Mouse (Mus musculus) embryonic facial prominence, embryonic 12.5 days (tissue): ENCODE data around the gene Asxl1. TPM values are rescaled to one million over a fixed set of nuclear protein-coding genes. Genes with fewer than 3 reads are reported as not detected.
A peak's percentile ranks its signal among the peaks of the same experiment; 100 is the strongest.
"Not testable (repeated sequence)": the region's sequence is repeated elsewhere in the genome, so short reads cannot be mapped to it uniquely, and the experiment has no call there.

Experiments
- ATAC-seq: fragments of 200-750 bp; cut with Nextera tagmentation; 2 replicates; pipeline ENCODE4 v1.8.0; 2017; ENCODE audit not compliant: insufficient number of reproducible peaks, insufficient read depth, low FRiP score, low TSS enrichment
- H3K27ac ChIP-seq: fragments of 300-500 bp; sonication (generic); 2 replicates; pipeline ENCODE4 v1.5.1; 2016; ENCODE audit warnings: mild to moderate bottlenecking
- H3K27me3 ChIP-seq: fragments of 300-500 bp; sonication (generic); 2 replicates; pipeline ENCODE4 v1.6.1; 2016; ENCODE audit warnings: mild to moderate bottlenecking, moderate library complexity
- H3K36me3 ChIP-seq: fragments of 300-500 bp; sonication (generic); 2 replicates; pipeline ENCODE4 v1.6.1; 2016; ENCODE audit warnings: mild to moderate bottlenecking
- H3K4me1 ChIP-seq: fragments of 300-500 bp; sonication (generic); 2 replicates; pipeline ENCODE4 v1.6.1; 2016
- H3K4me2 ChIP-seq: fragments of 300-500 bp; sonication (generic); replicated peaks from 2 replicates; pipeline ENCODE4 v1.6.1; 2016; ENCODE audit warnings: mild to moderate bottlenecking, moderate library complexity
- H3K4me3 ChIP-seq: fragments of 300-500 bp; sonication (generic); 2 replicates; pipeline ENCODE4 v1.5.1; 2016; ENCODE audit warnings: mild to moderate bottlenecking
- H3K9ac ChIP-seq: fragments of 300-500 bp; sonication (generic); 2 replicates; pipeline ENCODE4 v1.6.1; 2016; ENCODE audit warnings: mild to moderate bottlenecking, moderate library complexity
- H3K9me3 ChIP-seq: fragments of 300-500 bp; sonication (generic); 2 replicates; pipeline ENCODE4 v1.6.1; 2016; ENCODE audit warnings: mild to moderate bottlenecking, moderate library complexity
- WGBS: fragments of 180-500 bp; shearing (Covaris S2); methylation state at CpG from one replicate; pipeline ENCODE4 v1.1.7; 2016; 5-methylcytosine and 5-hydroxymethylcytosine counted together
- polyA plus RNA-seq: library from polyadenylated mRNA; unstranded; fragments of >200 nt; fragmentation: Nextera tagmentation; extraction: Ambion mirVana; gene quantifications from 2 replicates; pipeline ENCODE4 v1.2.1, GENCODE M21; 2016

The Asxl1 gene
- polyA plus RNA-seq, 1 experiment from 2014 or later, result 19.1 TPM

DNA sequence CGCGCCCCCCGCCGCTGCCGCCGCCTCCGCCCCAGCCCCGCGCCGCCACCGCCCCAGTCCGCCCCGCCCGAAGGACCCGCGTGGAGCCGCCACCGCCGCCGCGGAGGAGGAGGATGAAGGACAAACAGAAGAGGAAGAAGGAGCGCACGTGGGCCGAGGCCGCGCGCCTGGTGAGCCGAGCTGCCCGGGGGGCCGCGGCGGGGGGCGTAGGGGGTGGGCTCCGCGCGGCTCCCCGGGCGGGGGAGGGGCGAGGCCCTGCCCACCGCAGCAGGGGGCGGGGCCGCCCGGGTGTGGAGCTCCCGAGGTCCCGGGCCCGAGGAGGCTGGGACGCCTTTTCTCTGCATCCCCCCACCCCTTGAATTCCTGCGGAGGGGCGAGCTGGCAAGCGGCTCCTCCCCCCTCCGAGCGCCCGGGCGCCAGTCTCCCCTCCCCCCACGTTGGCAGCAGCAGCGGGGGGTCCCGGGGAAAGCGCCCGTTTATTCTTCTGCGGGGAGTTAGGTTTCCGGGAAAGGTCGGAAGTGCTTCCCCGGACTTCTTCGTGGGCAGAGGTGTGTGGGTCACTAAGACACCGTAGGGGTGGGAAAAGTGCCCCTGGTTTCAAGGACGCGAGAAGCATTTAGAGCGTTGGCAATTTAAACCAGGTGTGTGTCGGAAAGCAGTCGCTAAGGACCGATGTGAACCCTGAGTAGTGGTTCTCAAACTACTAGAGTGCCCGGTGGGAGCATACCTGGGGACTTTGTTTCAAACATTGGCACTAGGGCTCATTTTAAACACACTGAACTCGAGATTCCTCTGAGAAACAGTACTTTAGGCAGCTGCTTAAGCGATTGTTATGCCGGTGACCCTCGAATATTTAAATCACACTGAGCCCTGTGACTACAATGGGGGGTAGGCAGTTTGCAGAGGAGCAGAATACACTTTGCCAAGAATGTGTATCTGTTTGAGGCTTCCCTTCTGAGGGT, 873 bp downstream of the Asxl1 start:
- under 1% methylated on average over 50 of the region's 76 CpGs for WGBS
- Histone ChIP-seq H3K4me3 (peak overlapping the region; percentile 76), H3K36me3 (0 out of 2 replicates have a peak, but pooled peaks cover 5% of the 10 kb centered on the region), H3K9me3 (no peaks in the 10 kb centered on the region), H3K27me3 (no peaks in the 10 kb centered on the region), H3K27ac (peak overlapping the region; percentile 99), H3K9ac (peak overlapping the region; percentile 97), H3K4me1 (peaks cover 31% of the 10 kb centered on the region), H3K4me2 (peak overlapping the region; percentile 68)
- ATAC-seq, result peak; percentile 45; the same call in 1 of the 2 replicates

DNA sequence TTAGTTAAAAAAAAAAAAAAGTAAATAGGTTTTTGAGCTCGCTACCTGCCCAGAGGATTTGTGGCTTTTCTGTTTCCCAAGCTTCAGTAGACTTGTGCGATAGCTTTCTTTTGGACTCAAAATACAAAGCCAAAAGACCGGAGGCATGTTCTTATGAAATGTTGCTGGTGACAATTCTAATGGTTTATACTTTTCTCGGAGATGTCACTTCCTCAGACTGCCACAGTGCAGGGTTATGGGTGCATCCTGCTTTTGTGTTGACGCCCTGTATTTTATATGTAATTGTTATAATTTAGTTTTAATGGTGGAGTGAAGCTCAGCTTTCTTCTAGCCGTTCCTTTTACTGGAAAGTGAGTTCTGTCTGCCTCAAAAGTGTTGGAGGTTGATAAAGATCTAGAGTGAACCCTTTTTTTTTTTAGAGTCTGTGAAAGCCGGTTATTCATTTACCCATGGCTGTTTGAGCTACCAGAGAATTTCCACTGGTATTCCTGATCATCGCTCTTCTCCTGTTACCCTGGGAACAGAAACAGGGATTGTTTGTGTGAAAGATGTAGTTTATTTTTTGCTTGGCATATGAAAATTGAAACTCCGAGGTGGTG, 1.7 kb downstream of the Asxl1 start:
- Histone ChIP-seq H3K4me2 (peak overlapping the region; percentile 68), H3K27me3 (no peaks in the 10 kb centered on the region), H3K4me3 (peak overlapping the region; percentile 76), H3K36me3 (peaks cover 4% of the 10 kb centered on the region; the same call in 1 of the 2 replicates), H3K9me3 (no peaks in the 10 kb centered on the region), H3K27ac (peak overlapping the region; percentile 99), H3K9ac (peak overlapping the region; percentile 97; the same call in 1 of the 2 replicates), H3K4me1 (peaks cover 31% of the 10 kb centered on the region)
- no peak for ATAC-seq
- 6% methylated on average over 9 of the region's 9 CpGs for WGBS

DNA sequence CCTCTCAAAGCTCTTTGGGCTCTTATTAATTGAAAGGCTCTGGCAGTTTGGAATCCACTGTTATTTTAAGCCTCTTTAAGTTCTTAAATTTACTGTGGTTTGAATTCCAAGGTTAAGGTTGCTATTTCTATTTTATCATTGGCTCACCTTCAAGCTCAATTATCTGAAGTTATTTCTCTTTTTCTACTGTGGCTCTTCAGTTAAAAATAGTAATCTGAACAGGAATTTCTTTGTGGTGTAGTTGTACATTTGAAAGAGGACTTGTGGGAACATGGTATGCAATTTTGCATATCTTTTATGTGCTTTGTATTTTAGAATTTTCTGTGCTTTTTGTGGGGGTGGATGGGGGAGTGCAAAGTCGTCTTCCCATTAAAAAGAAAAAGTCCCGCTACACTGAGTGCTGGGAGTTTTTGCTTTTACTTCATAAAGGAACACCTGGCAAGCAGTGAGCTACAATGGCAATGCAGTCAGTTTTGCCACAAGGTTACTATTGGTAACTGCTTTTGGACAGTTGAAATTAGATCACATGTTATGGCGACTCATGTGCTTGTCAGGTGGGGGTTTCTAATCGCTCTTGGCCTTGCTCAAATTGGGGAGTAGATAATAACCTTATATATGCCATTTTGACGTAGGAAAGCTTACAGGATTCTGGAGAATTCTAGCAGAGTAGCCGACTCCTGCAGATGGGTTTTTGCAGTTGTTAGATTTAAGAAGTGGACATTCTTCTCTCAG, 2.6 kb downstream of the Asxl1 start:
- WGBS, result 51% methylated on average over 6 of the region's 6 CpGs
- Histone ChIP-seq H3K4me2 (peak overlapping the region; percentile 68), H3K27me3 (no peaks in the 10 kb centered on the region), H3K9ac (no peak overlapping the region), H3K4me1 (peaks cover 31% of the 10 kb centered on the region), H3K36me3 (peaks cover 9% of the 10 kb centered on the region), H3K9me3 (no peaks in the 10 kb centered on the region), H3K27ac (no peak overlapping the region), H3K4me3 (peak overlapping the region; percentile 76)
- ATAC-seq, result no peak

DNA sequence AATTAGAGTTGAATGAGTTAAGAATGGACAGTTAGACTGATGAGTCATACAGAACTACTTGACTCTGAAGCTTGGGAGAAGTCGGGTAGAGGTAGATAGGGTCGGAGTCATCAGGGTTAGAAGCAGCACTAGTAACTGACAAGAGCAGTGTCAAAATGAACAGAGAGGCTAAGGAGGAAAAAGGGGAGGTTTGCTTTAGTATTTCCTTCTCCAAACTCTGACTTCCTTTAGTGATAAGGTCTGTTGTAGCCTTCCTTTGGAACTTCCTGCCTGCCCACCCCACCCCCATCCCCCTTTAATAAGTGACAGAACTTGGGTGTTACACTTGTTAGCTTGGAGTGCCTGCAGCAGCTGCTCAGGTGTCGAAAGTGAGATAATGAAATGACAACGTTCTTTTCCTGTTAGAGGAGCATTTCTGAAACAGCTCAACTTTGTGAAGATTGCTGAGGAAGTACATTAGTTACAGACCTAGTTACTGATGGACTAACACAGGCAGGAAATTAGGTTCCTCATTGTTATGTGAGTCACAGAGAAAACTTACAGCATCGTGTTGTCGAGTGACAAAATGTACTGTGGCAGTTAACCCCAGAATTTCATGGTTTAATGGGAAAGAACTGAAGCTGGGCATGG, 5.0 kb downstream of the Asxl1 start:
- H3K9me3 ChIP-seq, result no peaks in the 10 kb centered on the region
- H3K4me3 ChIP-seq, result no peak overlapping the region
- no peak overlapping the region for H3K27ac ChIP-seq
- peaks cover 27% of the 10 kb centered on the region for H3K36me3 ChIP-seq
- H3K9ac ChIP-seq, result no peak overlapping the region
- 0 out of 2 replicates have a peak overlapping the region, but pooled peaks have one; percentile 10 for H3K4me2 ChIP-seq
- 41% methylated on average over 6 of the region's 6 CpGs for WGBS
- no peaks in the 10 kb centered on the region for H3K27me3 ChIP-seq
- ATAC-seq, result no peak
- H3K4me1 ChIP-seq, result peaks cover 26% of the 10 kb centered on the region

DNA sequence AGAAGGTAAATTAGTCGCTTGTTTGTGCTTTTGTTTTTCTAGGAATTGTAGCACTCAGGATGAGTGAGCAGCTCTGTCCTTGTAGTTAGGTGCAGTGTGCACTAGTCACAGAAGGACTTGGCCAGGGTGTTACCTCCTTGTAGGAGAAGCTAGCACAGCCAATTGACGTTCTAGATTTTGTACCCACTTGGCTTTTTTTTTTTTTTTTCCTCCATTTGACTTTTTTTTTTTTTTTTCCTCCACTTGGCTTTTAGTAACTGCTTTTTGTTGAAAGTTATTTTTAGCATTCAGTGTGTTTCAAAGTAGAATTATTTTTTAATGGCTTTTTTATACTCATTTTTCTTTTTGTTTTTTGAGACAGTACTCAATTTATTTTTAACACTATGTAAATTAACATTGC, 9.0 kb downstream of the Asxl1 start:
- H3K9me3 ChIP-seq, result no peaks in the 10 kb centered on the region
- H3K9ac ChIP-seq, result no peak overlapping the region
- no peak overlapping the region for H3K27ac ChIP-seq
- H3K27me3 ChIP-seq, result no peaks in the 10 kb centered on the region
- ATAC-seq, result no peak
- H3K4me2 ChIP-seq, result no peak overlapping the region
- 96% methylated on average over 2 of the region's 2 CpGs for WGBS
- no peak overlapping the region for H3K4me3 ChIP-seq
- peaks cover 13% of the 10 kb centered on the region for H3K4me1 ChIP-seq
- peaks cover 62% of the 10 kb centered on the region for H3K36me3 ChIP-seq

DNA sequence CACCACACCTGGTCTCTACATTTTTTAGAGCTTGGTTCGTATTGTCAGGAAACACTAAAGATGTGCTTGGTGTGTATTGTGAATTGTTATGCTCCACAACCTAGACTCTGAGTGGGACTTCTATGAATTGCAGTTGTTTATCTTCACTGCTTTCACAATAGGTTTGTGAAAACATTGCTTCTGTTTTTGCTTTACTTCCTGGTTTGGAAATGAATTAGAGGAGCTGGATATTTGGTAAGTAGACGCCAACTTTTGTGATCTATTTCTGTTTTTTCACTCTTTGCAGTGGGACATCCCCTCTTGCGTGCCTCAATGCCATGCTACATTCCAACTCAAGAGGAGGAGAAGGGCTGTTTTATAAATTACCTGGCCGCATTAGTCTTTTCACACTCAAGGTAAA, 11.2 kb downstream of the Asxl1 start:
- H3K27me3 ChIP-seq, result no peaks in the 10 kb centered on the region
- H3K9me3 ChIP-seq, result no peaks in the 10 kb centered on the region
- no peak overlapping the region for H3K9ac ChIP-seq
- H3K36me3 ChIP-seq, result peaks cover 69% of the 10 kb centered on the region
- no peaks in the 10 kb centered on the region for H3K4me1 ChIP-seq
- no peak overlapping the region for H3K4me2 ChIP-seq
- ATAC-seq, result no peak
- H3K27ac ChIP-seq, result no peak overlapping the region
- no peak overlapping the region for H3K4me3 ChIP-seq
- WGBS, result 93% methylated on average over 4 of the region's 4 CpGs

DNA sequence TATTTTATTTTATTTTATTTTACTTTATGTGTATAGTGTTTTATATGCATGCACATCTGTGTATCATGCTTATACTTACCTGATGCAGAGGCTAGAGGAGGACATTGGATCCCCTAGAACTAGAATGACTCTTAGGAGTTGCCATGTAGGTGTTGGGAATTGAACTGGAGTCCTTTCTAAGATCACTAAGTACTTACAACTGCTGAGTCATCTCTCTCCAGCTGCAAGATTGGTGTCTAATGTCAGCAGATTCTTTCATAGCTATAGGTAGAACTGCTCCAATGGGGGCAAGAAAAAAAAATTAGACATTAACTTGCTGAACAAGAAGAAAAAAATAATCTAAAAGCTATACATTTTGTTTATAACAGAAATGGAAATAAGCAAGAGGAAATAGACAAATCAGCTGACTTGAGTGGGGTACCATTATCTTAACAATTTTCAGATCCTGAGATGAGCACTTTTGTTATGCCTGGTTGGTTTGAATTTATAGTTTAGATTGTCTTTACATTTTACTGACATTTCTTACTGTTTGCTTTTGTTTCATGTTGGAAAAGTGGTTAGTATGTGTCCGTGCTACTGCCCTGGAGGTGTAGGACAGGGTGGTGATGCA, 15.6 kb downstream of the Asxl1 start:
- Histone ChIP-seq H3K9ac (no peak overlapping the region), H3K4me1 (no peaks in the 10 kb centered on the region), H3K36me3 (peaks cover 73% of the 10 kb centered on the region), H3K4me3 (no peak overlapping the region), H3K9me3 (no peaks in the 10 kb centered on the region), H3K27ac (no peak overlapping the region), H3K27me3 (no peaks in the 10 kb centered on the region), H3K4me2 (no peak overlapping the region)
- 89% methylated on average over 1 of the region's 1 CpGs for WGBS
- no peak for ATAC-seq

DNA sequence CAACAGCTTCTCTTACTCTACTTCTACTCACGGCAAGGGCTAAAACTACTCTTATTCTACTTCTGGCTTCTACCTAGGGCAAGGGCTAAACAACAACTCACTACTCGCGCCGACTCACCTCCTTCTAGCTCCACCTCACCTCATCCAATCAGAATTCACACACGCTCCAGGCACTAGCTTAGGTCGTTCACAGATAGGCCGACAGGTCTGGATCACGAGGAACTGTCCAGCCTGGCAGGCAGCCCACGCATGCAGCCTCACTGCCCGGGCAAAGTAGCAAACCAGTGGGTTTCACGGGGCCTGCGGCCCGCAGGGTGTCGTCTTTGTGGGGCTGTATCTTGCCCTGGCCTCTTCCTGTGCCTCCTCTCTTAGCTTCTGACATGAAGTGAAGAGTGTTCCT, 18.9 kb downstream of the Asxl1 start:
- peaks cover 71% of the 10 kb centered on the region for H3K36me3 ChIP-seq
- H3K9ac ChIP-seq, H3K9me3 ChIP-seq, H3K4me3 ChIP-seq, ATAC-seq, H3K4me2 ChIP-seq, H3K4me1 ChIP-seq, H3K27ac ChIP-seq, H3K27me3 ChIP-seq: not testable (repeated sequence)
- 91% methylated on average over 14 of the region's 14 CpGs for WGBS

DNA sequence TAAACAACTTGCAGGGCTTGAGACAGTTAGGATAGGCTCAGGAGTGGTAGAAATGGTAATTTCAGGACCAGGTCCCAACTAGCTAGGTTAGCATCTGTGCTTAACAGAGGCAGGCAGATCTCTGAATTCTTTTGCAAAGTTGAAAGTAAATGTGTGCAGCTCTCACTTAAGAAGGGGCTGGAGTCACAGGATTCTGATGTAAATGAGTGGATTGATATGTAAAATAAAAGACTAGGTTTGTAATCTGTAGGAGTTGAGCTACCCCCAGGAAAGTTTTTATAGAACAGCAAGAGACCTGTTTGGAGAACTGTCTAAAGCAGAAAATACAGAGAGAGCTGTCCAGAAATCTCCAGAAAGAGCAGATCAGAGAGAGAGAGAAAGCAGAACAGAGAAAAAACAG, 25.2 kb downstream of the Asxl1 start:
- Histone ChIP-seq H3K4me3 (no peak overlapping the region), H3K4me1 (no peaks in the 10 kb centered on the region), H3K27me3 (no peaks in the 10 kb centered on the region), H3K4me2 (no peak overlapping the region), H3K9ac (no peak overlapping the region), H3K9me3 (no peaks in the 10 kb centered on the region), H3K36me3 (peaks cover 28% of the 10 kb centered on the region), H3K27ac (no peak overlapping the region)
- ATAC-seq, result no peak

DNA sequence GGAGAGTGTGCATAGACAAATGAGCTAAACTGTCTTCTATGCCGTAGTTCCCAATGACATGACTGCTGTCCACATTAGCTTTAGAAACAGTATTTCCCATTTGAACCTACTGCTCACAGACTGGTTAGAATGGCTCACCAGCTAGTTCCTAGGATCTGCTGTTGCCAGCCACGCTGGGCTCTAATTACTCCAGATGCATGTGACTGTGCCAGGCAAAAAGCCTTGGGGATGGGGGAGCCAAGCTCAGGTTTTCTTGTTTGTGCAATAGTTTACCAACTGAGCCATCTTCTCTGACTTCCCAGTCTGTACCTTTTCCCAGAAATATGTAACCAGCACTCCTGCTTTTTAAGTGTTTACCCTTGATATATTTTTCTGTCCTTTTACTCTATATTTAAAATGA, 29.8 kb downstream of the Asxl1 start:
- WGBS, result 81% methylated on average over 2 of the region's 2 CpGs
- ATAC-seq, result no peak
- Histone ChIP-seq H3K4me3 (no peak overlapping the region), H3K9ac (no peak overlapping the region), H3K36me3 (peaks cover 7% of the 10 kb centered on the region; the same call in 1 of the 2 replicates), H3K4me2 (no peak overlapping the region), H3K9me3 (no peaks in the 10 kb centered on the region), H3K27me3 (no peaks in the 10 kb centered on the region), H3K4me1 (no peaks in the 10 kb centered on the region), H3K27ac (no peak overlapping the region)

DNA sequence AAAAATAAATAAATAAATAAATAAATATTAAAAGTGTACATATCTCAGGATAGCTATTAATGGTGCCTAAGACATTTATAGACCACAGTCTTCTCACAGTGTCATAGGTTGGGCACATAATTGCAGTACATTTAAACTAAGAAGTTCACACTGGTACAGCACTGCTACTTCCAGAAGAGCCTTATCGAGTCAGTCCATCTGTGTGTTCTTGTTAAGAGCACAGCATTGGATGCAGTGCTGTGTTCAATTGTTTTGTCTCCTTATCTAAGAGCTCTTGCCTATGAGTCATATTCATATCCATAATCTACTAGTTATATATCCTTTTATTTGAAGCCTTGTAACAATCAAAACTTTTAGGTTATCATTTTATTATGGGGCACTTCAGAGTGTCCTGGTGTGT, 34.9 kb downstream of the Asxl1 start:
- H3K4me1 ChIP-seq, result no peaks in the 10 kb centered on the region
- WGBS, result 95% methylated on average over 1 of the region's 1 CpGs
- H3K9ac ChIP-seq, result no peak overlapping the region
- H3K36me3 ChIP-seq, result peaks cover 36% of the 10 kb centered on the region; the same call in 1 of the 2 replicates
- no peak for ATAC-seq
- no peaks in the 10 kb centered on the region for H3K27me3 ChIP-seq
- H3K4me2 ChIP-seq, result no peak overlapping the region
- no peak overlapping the region for H3K4me3 ChIP-seq
- H3K27ac ChIP-seq, result no peak overlapping the region
- H3K9me3 ChIP-seq, result no peaks in the 10 kb centered on the region
